Mouse (Mus musculus) neutrophil, adult 5-6 weeks (primary cell): ENCODE results near the gene Chst12. TPM values are rescaled to one million over a fixed set of nuclear protein-coding genes. Genes with fewer than 3 reads are reported as not detected.

Source experiments
- ATAC-seq: fragments of 151-379, 151-347 bp; 2 replicates; pipeline ENCODE4 v1.8.0; 2017; ENCODE audit warnings: mild to moderate bottlenecking, moderate TSS enrichment; ENCODE audit not compliant: insufficient number of reproducible peaks, poor library complexity, low FRiP score, severe bottlenecking; ENCODE audit errors: extremely low read depth
- total RNA-seq: library from RNA; stranded (forward); fragments of 200-1000 nt; gene quantifications from 2 replicates; pipeline ENCODE4 v1.2.3, GENCODE M21; 2017

Gene Chst12
- total RNA-seq, 1 experiment from 2014 or later: 30.5 TPM

GRCm38 (mm10) chr5:140567751-140568150 is 62.4 kb downstream of the Chst12 start:
- no peak for ATAC-seq

- peak; percentile 57 for ATAC-seq
These were observed 63.1 kb downstream of the Chst12 start for GRCm38 (mm10) chr5:140568321-140568970.

GRCm38 (mm10) chr5:140569032-140569595 is 63.8 kb downstream of the Chst12 start:
- no peak for ATAC-seq

GRCm38 (mm10) chr5:140570223-140570870 is 65.0 kb downstream of the Chst12 start:
- ATAC-seq: no peak

GRCm38 (mm10) chr5:140571201-140571600 is 65.9 kb downstream of the Chst12 start:
- ATAC-seq: no peak

GRCm38 (mm10) chr5:140571673-140572072 is 66.3 kb downstream of the Chst12 start:
- no peak for ATAC-seq

GRCm38 (mm10) chr5:140572611-140573010 is 67.3 kb downstream of the Chst12 start:
- no peak for ATAC-seq

Other genes starting within 250 kb of the Chst12 start
- 32.5 and 38.8 TPM in 2 replicates for gene Mad1l1, start 184.0 kb upstream of the Chst12 start, total RNA-seq
- gene Nudt1, start 183.9 kb upstream of the Chst12 start, total RNA-seq: 3.7 and 4.1 TPM in 2 replicates
- gene Mrm2, start 173.7 kb upstream of the Chst12 start, total RNA-seq: 4.0 and 5.4 TPM in 2 replicates
- 98.5 and 111 TPM in 2 replicates for gene Snx8, start 116.3 kb upstream of the Chst12 start, total RNA-seq
- 46.4 and 67.3 TPM in 2 replicates for gene Eif3b, start 86.2 kb upstream of the Chst12 start, total RNA-seq
- gene Gm4869, start 59.9 kb upstream of the Chst12 start, total RNA-seq: 0.35 TPM in 1 of 2 replicates, not detected in the other
- gene Grifin, start 59.5 kb downstream of the Chst12 start, total RNA-seq: 0.86 TPM in 1 of 2 replicates, not detected in the other
- gene Lfng, start 101.8 kb downstream of the Chst12 start, total RNA-seq: 229 and 273 TPM in 2 replicates
- gene Ttyh3, start 143.5 kb downstream of the Chst12 start, total RNA-seq: 54.6 and 59.8 TPM in 2 replicates
- gene Iqce, start 196.8 kb downstream of the Chst12 start, total RNA-seq: 21.2 and 23.9 TPM in 2 replicates
- gene Brat1, start 199.5 kb downstream of the Chst12 start, total RNA-seq: 23.3 and 23.6 TPM in 2 replicates
- 12.6 and 14.4 TPM in 2 replicates for gene Amz1, start 218.6 kb downstream of the Chst12 start, total RNA-seq